Mouse (Mus musculus) hindlimb bud, embryonic 11.5 days (tissue): ENCODE measurements around the gene Mtch2.

Source experiments
- DNase-seq: peaks from one replicate; pipeline ENCODE4 v3.0.0-alpha.2; 2012; ENCODE audit warnings: low read depth, low spot score; ENCODE audit errors: extremely low spot score

The Mtch2 gene

GRCm38 (mm10) chr2:90904076-90904855 is 57.3 kb downstream of the Mtch2 start, which contains the start of the genes Kbtbd4 and Ndufs3:
Gene Kbtbd4 (plus strand): TSS chr2:90904740.
Gene Ndufs3 (minus strand): TSS chr2:90904827.
- peak; percentile 85 for DNase-seq

DNA sequence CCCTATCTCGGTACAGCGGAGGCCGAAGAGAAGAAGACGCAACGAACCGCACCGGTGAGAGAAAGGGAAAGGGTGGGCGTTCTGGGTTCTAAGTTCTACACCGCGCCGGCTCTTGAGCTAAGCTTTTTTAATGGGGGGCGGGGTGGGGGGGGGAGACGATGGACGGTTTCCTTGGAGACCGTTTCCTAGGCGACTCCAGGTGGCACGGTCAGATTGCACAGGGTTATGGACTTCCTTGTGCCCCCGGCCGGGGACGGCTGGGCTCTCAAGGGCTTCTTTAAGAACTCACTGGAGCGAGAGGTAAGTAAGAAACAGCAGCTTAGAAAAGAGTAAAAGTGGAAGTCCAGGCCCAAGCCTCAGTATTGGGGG is 57.9 kb downstream of the Mtch2 start:
- DNase-seq: no peak

DNA sequence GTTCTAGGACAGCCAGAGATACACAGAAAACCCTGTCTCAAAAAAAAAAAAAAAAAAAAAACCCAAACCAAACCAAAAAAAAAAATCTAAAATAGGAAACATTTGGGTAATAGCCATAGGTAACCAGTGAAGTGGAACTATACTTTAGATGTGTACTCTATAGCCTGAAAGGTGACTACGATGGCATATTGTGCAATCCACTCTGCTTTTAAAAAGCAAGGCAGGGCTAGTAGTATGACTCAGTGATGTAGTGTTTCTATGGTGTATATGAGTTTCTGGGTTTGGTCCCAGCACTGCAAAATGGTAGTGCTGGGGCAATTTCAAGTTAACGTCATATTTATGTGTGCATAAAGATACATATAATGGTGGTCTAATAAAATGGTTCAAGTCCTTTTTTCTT is 59.8 kb downstream of the Mtch2 start:
- DNase-seq: no peak

DNA sequence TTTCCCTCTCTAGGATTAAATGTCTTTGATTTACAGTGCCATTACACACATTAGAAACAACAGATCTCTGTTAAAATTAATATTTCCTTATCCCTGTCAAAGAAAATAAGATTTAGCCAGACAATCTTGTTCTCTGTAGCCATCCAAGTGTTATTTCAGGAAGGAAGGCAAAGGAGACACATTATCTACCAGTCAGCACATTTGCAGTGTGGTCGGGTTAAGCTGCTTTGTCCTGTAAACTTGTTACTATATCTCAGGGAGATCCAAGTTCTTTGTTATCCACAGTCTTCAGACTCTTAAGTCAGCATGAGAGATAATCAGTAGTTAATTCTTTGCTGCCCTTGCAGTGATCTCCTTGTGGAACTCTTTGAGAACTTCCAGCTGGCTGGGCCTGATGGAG is 63.9 kb downstream of the Mtch2 start:
- DNase-seq: no peak

GRCm38 (mm10) chr2:90911668-90912067 is 64.7 kb downstream of the Mtch2 start:
- DNase-seq: no peak

- DNase-seq: no peak
Observed at GRCm38 (mm10) chr2:90913671-90914070, 66.7 kb downstream of the Mtch2 start.

GRCm38 (mm10) chr2:90915516-90915915 is 68.6 kb downstream of the Mtch2 start:
- DNase-seq: no peak
